Mouse (Mus musculus): ENCODE measurements around the gene 1700025C18Rik. TPM values are rescaled to one million over a fixed set of nuclear protein-coding genes. Genes with fewer than 3 reads are reported as not detected.

The 1700025C18Rik gene
- polyA plus RNA-seq, 1 experiment from 2014 or later, result not detected

DNA sequence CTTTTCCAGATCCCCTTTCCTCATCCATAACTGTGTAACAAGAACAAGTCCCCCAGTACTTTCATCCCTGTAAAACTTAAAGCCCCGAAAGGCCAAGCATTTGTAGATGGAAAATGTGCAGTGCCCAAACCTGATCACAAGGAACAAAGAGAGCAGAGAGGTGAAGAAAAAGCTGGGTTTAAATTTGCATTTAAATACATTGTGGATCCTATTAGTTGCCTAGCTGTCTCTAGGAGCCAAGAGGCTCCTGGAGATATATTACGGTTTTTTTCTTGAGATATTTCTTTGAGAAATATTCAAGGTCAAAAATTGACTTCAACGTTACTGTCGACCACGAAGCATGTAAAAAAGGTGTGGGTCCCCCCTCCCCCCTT lies 55.5 kb downstream of the 1700025C18Rik start:
- no peaks in the 10 kb centered on the region for H3K9me3 ChIP-seq (ENCODE audit: control insufficient read depth, low read length)
- H3K27me3 ChIP-seq (ENCODE audit: control insufficient read depth, insufficient read depth, low read length), result no peaks in the 10 kb centered on the region
- H3K4me1 ChIP-seq (replicated peaks; ENCODE audit: control insufficient read depth, insufficient read depth, low read length), result peaks cover 34% of the 10 kb centered on the region
- WGBS, result 9% methylated on average over 5 of the region's 5 CpGs
- no peaks in the 10 kb centered on the region for H3K36me3 ChIP-seq (replicated peaks; ENCODE audit: control insufficient read depth, insufficient read depth)
- ATAC-seq (ENCODE audit: low FRiP score) (no peak), DNase-seq (ENCODE audit: low spot score) (no peak)
- peak overlapping the region; percentile 45 for H3K4me2 ChIP-seq (replicated peaks)
- H3K4me3 ChIP-seq (replicated peaks; ENCODE audit: low read length), result peak overlapping the region; percentile 93
- H3K27ac ChIP-seq, result peak overlapping the region; percentile 91
- H3K9ac ChIP-seq, result peak overlapping the region; percentile 7

- under 1% methylated on average over 95 of the region's 111 CpGs for WGBS
- H3K9me3 ChIP-seq (ENCODE audit: control insufficient read depth, low read length), result no peaks in the 10 kb centered on the region
- H3K4me3 ChIP-seq (replicated peaks; ENCODE audit: low read length), result peak within 1 kb of the TSS; percentile 93
- DNase-seq (ENCODE audit: low spot score), result peak; percentile 98
- no peaks in the 10 kb centered on the region for H3K27me3 ChIP-seq (ENCODE audit: control insufficient read depth, insufficient read depth, low read length)
- peak within 1 kb of the TSS; percentile 98 for H3K9ac ChIP-seq
- peak; percentile 97 for ATAC-seq (ENCODE audit: low FRiP score)
- H3K27ac ChIP-seq, result peak within 1 kb of the TSS; percentile 91
- peaks cover 34% of the 10 kb centered on the region for H3K4me1 ChIP-seq (replicated peaks; ENCODE audit: control insufficient read depth, insufficient read depth, low read length)
- H3K4me2 ChIP-seq (replicated peaks), result peak within 1 kb of the TSS; percentile 92
- H3K36me3 ChIP-seq (replicated peaks; ENCODE audit: control insufficient read depth, insufficient read depth), result no peaks in the 10 kb centered on the region
These were observed 56.2 kb downstream of the 1700025C18Rik start, which contains the start of gene Ncoa5 for GRCm38 (mm10) chr2:165034131-165035057. Gene Ncoa5, minus strand, starts transcription at chr2:165034867.

- no peaks in the 10 kb centered on the region for H3K9me3 ChIP-seq (ENCODE audit: control insufficient read depth, low read length)
- 37% methylated on average over 6 of the region's 6 CpGs for WGBS
- DNase-seq (ENCODE audit: low spot score), result no peak
- no peaks in the 10 kb centered on the region for H3K36me3 ChIP-seq (replicated peaks; ENCODE audit: control insufficient read depth, insufficient read depth)
- peak overlapping the region; percentile 98 for H3K9ac ChIP-seq
- no peaks in the 10 kb centered on the region for H3K27me3 ChIP-seq (ENCODE audit: control insufficient read depth, insufficient read depth, low read length)
- H3K4me3 ChIP-seq (replicated peaks; ENCODE audit: low read length), result peak overlapping the region; percentile 93
- ATAC-seq (ENCODE audit: low FRiP score), result no peak
- no peak overlapping the region for H3K27ac ChIP-seq
- H3K4me2 ChIP-seq (replicated peaks), result peak overlapping the region; percentile 92
- peaks cover 38% of the 10 kb centered on the region for H3K4me1 ChIP-seq (replicated peaks; ENCODE audit: control insufficient read depth, insufficient read depth, low read length)
These were observed 57.2 kb downstream of the 1700025C18Rik start for GRCm38 (mm10) chr2:165033306-165033705.

DNA sequence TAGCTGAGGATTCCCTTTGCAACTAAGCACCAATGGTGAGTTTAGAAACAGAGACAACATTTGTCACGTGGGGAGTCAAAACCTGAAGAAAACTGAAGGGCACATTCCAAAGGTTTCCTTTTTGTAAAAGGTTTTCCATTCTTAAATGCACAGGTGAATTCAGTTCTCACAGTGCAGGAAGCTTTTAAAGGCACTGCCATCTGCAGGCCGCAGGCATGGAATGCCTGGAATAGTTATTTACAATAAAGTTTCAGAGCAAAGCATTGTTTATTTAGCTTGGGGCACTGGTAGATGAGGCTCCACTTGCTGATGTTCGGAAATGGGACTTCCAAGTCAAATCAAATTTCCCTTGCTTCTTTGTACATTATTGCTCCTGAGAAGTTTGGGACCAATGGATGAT lies 58.0 kb downstream of the 1700025C18Rik start:
- DNase-seq (ENCODE audit: low spot score) (peak; percentile 33), ATAC-seq (ENCODE audit: low FRiP score) (no peak)
- 47% methylated on average over 3 of the region's 3 CpGs for WGBS

More for the DNA sequence above, 58.0 kb downstream of the 1700025C18Rik start:
- Histone ChIP-seq H3K4me3 (replicated peaks; ENCODE audit: low read length) (peak overlapping the region; percentile 93), H3K9me3 (ENCODE audit: control insufficient read depth, low read length) (no peaks in the 10 kb centered on the region), H3K4me1 (replicated peaks; ENCODE audit: control insufficient read depth, insufficient read depth, low read length) (peaks cover 38% of the 10 kb centered on the region), H3K36me3 (replicated peaks; ENCODE audit: control insufficient read depth, insufficient read depth) (no peaks in the 10 kb centered on the region), H3K9ac (peak overlapping the region; percentile 98; the same call in 1 of the 2 replicates), H3K27me3 (ENCODE audit: control insufficient read depth, insufficient read depth, low read length) (no peaks in the 10 kb centered on the region), H3K4me2 (replicated peaks) (peak overlapping the region; percentile 92), H3K27ac (no peak overlapping the region)

Other genes starting within 250 kb of the 1700025C18Rik start
- 148 and 167 TPM in 2 replicates for gene Pltp, start 233.0 kb downstream of the 1700025C18Rik start, polyA plus RNA-seq (2014; fragmentation: Nextera tagmentation; extraction: Ambion mirVana)
- gene Pcif1, start 211.4 kb downstream of the 1700025C18Rik start, polyA plus RNA-seq (2014; fragmentation: Nextera tagmentation; extraction: Ambion mirVana), result 72.9 and 74.7 TPM in 2 replicates
- gene Zfp335, start 179.0 kb downstream of the 1700025C18Rik start, polyA plus RNA-seq (2014; fragmentation: Nextera tagmentation; extraction: Ambion mirVana), result 14.6 and 15.4 TPM in 2 replicates
- gene Mmp9, start 150.0 kb downstream of the 1700025C18Rik start, polyA plus RNA-seq (2014; fragmentation: Nextera tagmentation; extraction: Ambion mirVana), result 28.8 and 33.2 TPM in 2 replicates
- gene Slc12a5, start 129.9 kb downstream of the 1700025C18Rik start, polyA plus RNA-seq (2014; fragmentation: Nextera tagmentation; extraction: Ambion mirVana), result 62.1 and 73.6 TPM in 2 replicates
- gene Ncoa5, start 55.9 kb downstream of the 1700025C18Rik start, polyA plus RNA-seq (2014; fragmentation: Nextera tagmentation; extraction: Ambion mirVana), result 83.1 and 89.0 TPM in 2 replicates
- 6.3 and 8.3 TPM in 2 replicates for gene Cd40, start 35.1 kb downstream of the 1700025C18Rik start, polyA plus RNA-seq (2014; fragmentation: Nextera tagmentation; extraction: Ambion mirVana)
- gene Cdh22, start 144.1 kb upstream of the 1700025C18Rik start, polyA plus RNA-seq (2014; fragmentation: Nextera tagmentation; extraction: Ambion mirVana), result 12.4 and 15.4 TPM in 2 replicates
- 60.1 and 60.8 TPM in 2 replicates for gene Slc35c2, start 197.1 kb upstream of the 1700025C18Rik start, polyA plus RNA-seq (2014; fragmentation: Nextera tagmentation; extraction: Ambion mirVana)
- 99.7 and 100 TPM in 2 replicates for gene Elmo2, start 235.7 kb upstream of the 1700025C18Rik start, polyA plus RNA-seq (2014; fragmentation: Nextera tagmentation; extraction: Ambion mirVana)

Data from hindbrain, embryonic 14.5 days (tissue).